Mouse (Mus musculus) inflammation-experienced regulatory T-cells, adult 6 months (primary cell): Measurements from ENCODE around the gene Zbtb12. TPM values are rescaled to one million over a fixed set of nuclear protein-coding genes. Genes with fewer than 3 reads are reported as not detected.

Source experiments
- polyA plus RNA-seq, 3 experiments: library from polyadenylated mRNA; unstranded; fragments of 100-300 nt; shearing (Covaris generic); gene quantifications; one replicate each; pipeline ENCODE4 v1.2.1; 2017

Gene Zbtb12
- polyA plus RNA-seq, 3 experiments from 2014 or later, result not detected

Other genes starting within 250 kb of the Zbtb12 start
- 1 to 10 TPM in 2 of 3 experiments, under 1 TPM in 1; 0.79 to 4.0 (median 3.7) TPM for gene Prrt1, start 249.9 kb upstream of the Zbtb12 start, polyA plus RNA-seq
- gene Fkbpl, start 234.7 kb upstream of the Zbtb12 start, polyA plus RNA-seq, result 1 to 10 TPM; 4.4 to 5.8 (median 5.2) TPM
- 10 to 100 TPM; 19.0 to 21.9 (median 19.3) TPM for gene Atf6b, start 232.3 kb upstream of the Zbtb12 start, polyA plus RNA-seq
- gene Tnxb, start 208.9 kb upstream of the Zbtb12 start, polyA plus RNA-seq, result not detected
- under 1 TPM in 1 of 3 experiments, not detected in 2; 0.08 TPM for gene C4b, start 135.6 kb upstream of the Zbtb12 start, polyA plus RNA-seq
- not detected for gene Cyp21a1, start 74.9 kb upstream of the Zbtb12 start, polyA plus RNA-seq
- gene Stk19, start 42.5 kb upstream of the Zbtb12 start, polyA plus RNA-seq, result 10 to 100 TPM; 30.4 to 44.5 (median 37.2) TPM
- gene Dxo, start 42.5 kb upstream of the Zbtb12 start, polyA plus RNA-seq, result 10 to 100 TPM; 23.9 to 29.0 (median 27.1) TPM
- 10 to 100 TPM; 28.6 to 34.2 (median 33.7) TPM for gene Skiv2l, start 29.3 kb upstream of the Zbtb12 start, polyA plus RNA-seq
- gene Nelfe, start 29.1 kb upstream of the Zbtb12 start, polyA plus RNA-seq, result 10 to 100 TPM; 40.1 to 65.0 (median 47.0) TPM
- 1 to 10 TPM in 1 of 3 experiments, under 1 TPM in 2; 0.24 to 2.6 (median 0.37) TPM for gene Cfb, start 17.0 kb upstream of the Zbtb12 start, polyA plus RNA-seq
- gene Gm20547, start 2.6 kb downstream of the Zbtb12 start, polyA plus RNA-seq, result under 1 TPM in 1 of 3 experiments, not detected in 2; 0.26 TPM
- 1 to 10 TPM in 1 of 3 experiments, not detected in 2; 1.4 TPM for gene C2, start 18.8 kb downstream of the Zbtb12 start, polyA plus RNA-seq
- gene Ehmt2, start 19.0 kb downstream of the Zbtb12 start, polyA plus RNA-seq, result 10 to 100 TPM; 27.1 to 32.6 (median 29.4) TPM
- gene Slc44a4, start 35.0 kb downstream of the Zbtb12 start, polyA plus RNA-seq, result not detected
- gene Neu1, start 51.8 kb downstream of the Zbtb12 start, polyA plus RNA-seq, result 10 to 100 TPM; 12.8 to 28.2 (median 27.6) TPM
- under 1 TPM; 0.53 to 0.85 (median 0.80) TPM for gene Hspa1b, start 79.8 kb downstream of the Zbtb12 start, polyA plus RNA-seq
- gene Gm20481, start 90.4 kb downstream of the Zbtb12 start, polyA plus RNA-seq, result under 1 TPM in 1 of 3 experiments, not detected in 2; 0.94 TPM
- 1 to 10 TPM in 2 of 3 experiments, under 1 TPM in 1; 0.74 to 2.3 (median 1.1) TPM for gene Hspa1a, start 92.7 kb downstream of the Zbtb12 start, polyA plus RNA-seq
- not detected for gene Hspa1l, start 93.2 kb downstream of the Zbtb12 start, polyA plus RNA-seq
- 10 to 100 TPM; 37.7 to 67.4 (median 40.0) TPM for gene Lsm2, start 102.4 kb downstream of the Zbtb12 start, polyA plus RNA-seq
- gene Vars, start 121.5 kb downstream of the Zbtb12 start, polyA plus RNA-seq, result 10 to 100 TPM; 27.2 to 30.9 (median 30.8) TPM
- gene Vwa7, start 137.1 kb downstream of the Zbtb12 start, polyA plus RNA-seq, result under 1 TPM in 2 of 3 experiments, not detected in 1; 0.10 to 0.28 TPM
- gene Sapcd1, start 148.5 kb downstream of the Zbtb12 start, polyA plus RNA-seq, result 1 to 10 TPM in 2 of 3 experiments, under 1 TPM in 1; 0.54 to 2.6 (median 1.4) TPM
- 1 to 10 TPM; 1.3 to 1.4 (median 1.4) TPM for gene Msh5, start 167.3 kb downstream of the Zbtb12 start, polyA plus RNA-seq
- gene Clic1, start 170.5 kb downstream of the Zbtb12 start, polyA plus RNA-seq, result 100 to 1,000 TPM; 487 to 766 (median 514) TPM
- 1 to 10 TPM in 2 of 3 experiments, under 1 TPM in 1; 0.91 to 3.0 (median 1.3) TPM for gene Ddah2, start 179.6 kb downstream of the Zbtb12 start, polyA plus RNA-seq
- gene Ly6g6c, start 185.9 kb downstream of the Zbtb12 start, polyA plus RNA-seq, result not detected
- not detected for gene Mpig6b, start 186.7 kb downstream of the Zbtb12 start, polyA plus RNA-seq
- gene Ly6g6e, start 197.4 kb downstream of the Zbtb12 start, polyA plus RNA-seq, result not detected
- gene Ly6g6d, start 198.6 kb downstream of the Zbtb12 start, polyA plus RNA-seq, result not detected
- gene Ly6g6f, start 206.1 kb downstream of the Zbtb12 start, polyA plus RNA-seq, result not detected
- 10 to 100 TPM; 22.3 to 26.3 (median 25.6) TPM for gene Abhd16a, start 209.8 kb downstream of the Zbtb12 start, polyA plus RNA-seq
- not detected for gene Ly6g5c, start 228.8 kb downstream of the Zbtb12 start, polyA plus RNA-seq
- gene Ly6g5b, start 235.9 kb downstream of the Zbtb12 start, polyA plus RNA-seq, result 1 to 10 TPM; 1.9 to 8.9 (median 3.9) TPM
- 10 to 100 TPM; 57.1 to 87.4 (median 74.3) TPM for gene Gpank1, start 242.0 kb downstream of the Zbtb12 start, polyA plus RNA-seq
- 100 to 1,000 TPM; 246 to 346 (median 344) TPM for gene Csnk2b, start 242.6 kb downstream of the Zbtb12 start, polyA plus RNA-seq
- 10 to 100 TPM; 20.0 to 27.1 (median 25.1) TPM for gene D17H6S53E, start 246.9 kb downstream of the Zbtb12 start, polyA plus RNA-seq